In genomic region chr4:141914040-141914439, GRCm38 (mm10) we compare ENCODE assay signal across 10 mouse cellular contexts. TPM values are rescaled to one million over a fixed set of nuclear protein-coding genes. Genes with fewer than 3 reads are reported as not detected.
DNase-seq lines count a peak whose midpoint lies in the region; ATAC-seq lines count a peak whose summit lies in the region.
"Had no signal": no experiment of that assay in that cellular context is flagged by ENCODE, and none has a peak within 500 bp of the region (broad histone marks: within the 10 kb centered on the region; RNA-seq: fewer than 3 reads in every experiment).

No protein-coding gene starts in this region.

- no peak for ATAC-seq in hindbrain, embryonic 12.5 days (ENCODE audit: low FRiP score)
- ATAC-seq in heart, embryonic 15.5 days (replicated peaks; ENCODE audit: insufficient number of reproducible peaks, insufficient read depth, low FRiP score, low read depth): no peak
- no peak for ATAC-seq in stomach, embryonic 16.5 days (ENCODE audit: insufficient read depth, low FRiP score)
- ATAC-seq in granulocyte monocyte progenitor cell, adult 5-6 weeks (replicated peaks; ENCODE audit: poor library complexity, severe bottlenecking): no peak

- DNase-seq in hindbrain, embryonic 10.5 days (ENCODE audit: low spot score): peak; percentile 41
- peak; percentile 29 for DNase-seq in brain, adult 2 months (ENCODE audit: low read depth, low spot score)
- peak; percentile 74 for DNase-seq in kidney, postnatal 14 days
- no peak for DNase-seq in natural killer cell, adult 2 months (ENCODE audit: low spot score in 2 of 2)

- H3K4me3 ChIP-seq in hindbrain, embryonic 10.5 days: no peak overlapping the region
- H3K4me3 ChIP-seq in hindbrain, embryonic 12.5 days: no peak overlapping the region
- H3K4me3 ChIP-seq in heart, embryonic 15.5 days: no peak overlapping the region
- H3K4me3 ChIP-seq in stomach, embryonic 16.5 days (replicated peaks; ENCODE audit: low read length): no peak overlapping the region
- H3K4me3 ChIP-seq: neural tube, embryonic 13.5 days had no signal

- peak overlapping the region; percentile 62 for H3K27ac ChIP-seq in hindbrain, embryonic 10.5 days
- H3K27ac ChIP-seq in hindbrain, embryonic 12.5 days: no peak overlapping the region
- H3K27ac ChIP-seq in heart, embryonic 15.5 days: peak overlapping the region; percentile 54; the same call in 1 of the 2 replicates
- H3K27ac ChIP-seq in stomach, embryonic 16.5 days (ENCODE audit: low read length): peak overlapping the region; percentile 44; the same call in 1 of the 2 replicates

- no peaks in the 10 kb centered on the region for H3K27me3 ChIP-seq in hindbrain, embryonic 10.5 days (ENCODE audit: insufficient read depth, poor library complexity, severe bottlenecking)
- H3K27me3 ChIP-seq in hindbrain, embryonic 12.5 days: no peaks in the 10 kb centered on the region
- H3K27me3 ChIP-seq in heart, embryonic 15.5 days: no peaks in the 10 kb centered on the region
- H3K27me3 ChIP-seq in stomach, embryonic 16.5 days (ENCODE audit: control insufficient read depth, insufficient read depth, low read length): no peaks in the 10 kb centered on the region
- H3K27me3 ChIP-seq: CH12.LX; neural tube, embryonic 13.5 days had no signal

- peaks cover 39% of the 10 kb centered on the region for H3K4me1 ChIP-seq in hindbrain, embryonic 10.5 days (replicated peaks)
- no peaks in the 10 kb centered on the region for H3K4me1 ChIP-seq in hindbrain, embryonic 12.5 days
- H3K4me1 ChIP-seq in heart, embryonic 15.5 days (replicated peaks): peaks cover 14% of the 10 kb centered on the region
- H3K4me1 ChIP-seq in stomach, embryonic 16.5 days (ENCODE audit: control insufficient read depth, insufficient read depth, low read length): peaks cover 14% of the 10 kb centered on the region

- WGBS in hindbrain, embryonic 10.5 days: 30% methylated on average over 7 of the region's 7 CpGs
- 28% methylated on average over 7 of the region's 7 CpGs for WGBS in hindbrain, embryonic 12.5 days
- 30% methylated on average over 7 of the region's 7 CpGs for WGBS in heart, embryonic 15.5 days
- WGBS in stomach, embryonic 16.5 days: 31% methylated on average over 7 of the region's 7 CpGs

- H3K9ac ChIP-seq in hindbrain, embryonic 12.5 days: no peak overlapping the region
- no peak overlapping the region for H3K9ac ChIP-seq in heart, embryonic 15.5 days
- H3K9ac ChIP-seq in stomach, embryonic 16.5 days (ENCODE audit: low read length): no peak overlapping the region
- H3K9ac ChIP-seq: neural tube, embryonic 13.5 days had no signal

- H3K9me3 ChIP-seq in hindbrain, embryonic 10.5 days: no peaks in the 10 kb centered on the region
- H3K9me3 ChIP-seq in hindbrain, embryonic 12.5 days (replicated peaks): no peaks in the 10 kb centered on the region
- H3K9me3 ChIP-seq in heart, embryonic 15.5 days (replicated peaks): no peaks in the 10 kb centered on the region
- no peaks in the 10 kb centered on the region for H3K9me3 ChIP-seq in stomach, embryonic 16.5 days (replicated peaks; ENCODE audit: control insufficient read depth, low read length)
- H3K9me3 ChIP-seq: neural tube, embryonic 13.5 days had no signal

- no peaks in the 10 kb centered on the region for H3K36me3 ChIP-seq in hindbrain, embryonic 10.5 days
- no peaks in the 10 kb centered on the region for H3K36me3 ChIP-seq in hindbrain, embryonic 12.5 days
- no peaks in the 10 kb centered on the region for H3K36me3 ChIP-seq in heart, embryonic 15.5 days
- no peaks in the 10 kb centered on the region for H3K36me3 ChIP-seq in stomach, embryonic 16.5 days (ENCODE audit: control insufficient read depth, insufficient read depth, low read length)
- H3K36me3 ChIP-seq: neural tube, embryonic 13.5 days had no signal

- no peak overlapping the region for H3K4me2 ChIP-seq in hindbrain, embryonic 12.5 days (replicated peaks)
- no peak overlapping the region for H3K4me2 ChIP-seq in heart, embryonic 15.5 days
- no peak overlapping the region for H3K4me2 ChIP-seq in stomach, embryonic 16.5 days (ENCODE audit: low read depth, low read length)
- H3K4me2 ChIP-seq: neural tube, embryonic 13.5 days had no signal

RNA-seq across cellular contexts. Expression of gene Efhd2, which starts 39.3 kb away (rescaled TPM):
- 51.4 and 61.3 TPM in 2 replicates for polyA plus RNA-seq in hindbrain, embryonic 10.5 days (2016; fragmentation: Nextera tagmentation; extraction: Ambion mirVana)
- polyA plus RNA-seq in hindbrain, embryonic 12.5 days (2016; fragmentation: Nextera tagmentation; extraction: Ambion mirVana): 79.7 and 83.8 TPM in 2 replicates
- 62.0 and 79.3 TPM in 2 replicates for polyA plus RNA-seq in heart, embryonic 15.5 days (2015; fragmentation: Nextera tagmentation; extraction: Ambion mirVana)
- 108 and 110 TPM in 2 replicates for polyA plus RNA-seq in stomach, embryonic 16.5 days (2015; fragmentation: Nextera tagmentation; extraction: Ambion mirVana)
- total RNA-seq in granulocyte monocyte progenitor cell, adult 5-6 weeks (2014; fragmentation: Nextera tagmentation): 50.2 and 58.8 TPM in 2 replicates
- 53.7 and 72.7 TPM in 2 replicates for total RNA-seq in granulocyte monocyte progenitor cell, adult 5-6 weeks (2017)

Comparison
In these comparisons a context has a peak if more than half of its experiments do, and no peak if none do; other contexts are left out.
1. DNase-seq: peak in hindbrain, embryonic 10.5 days (single experiment), brain, adult 2 months (single experiment) and kidney, postnatal 14 days (single experiment); none in natural killer cell, adult 2 months (0 of 2).